Mouse (Mus musculus) retina, embryonic 14.5 days (tissue): ENCODE results near the gene Pacsin1.
A peak's percentile ranks its signal among the peaks of the same experiment; 100 is the strongest.
"Not testable (repeated sequence)": the region's sequence is repeated elsewhere in the genome, so short reads cannot be mapped to it uniquely, and the experiment has no call there.

Experiments
- DNase-seq: peaks from one replicate; pipeline ENCODE4 v3.0.0-alpha.2; 2015; ENCODE audit warnings: low spot score

Gene Pacsin1

DNA sequence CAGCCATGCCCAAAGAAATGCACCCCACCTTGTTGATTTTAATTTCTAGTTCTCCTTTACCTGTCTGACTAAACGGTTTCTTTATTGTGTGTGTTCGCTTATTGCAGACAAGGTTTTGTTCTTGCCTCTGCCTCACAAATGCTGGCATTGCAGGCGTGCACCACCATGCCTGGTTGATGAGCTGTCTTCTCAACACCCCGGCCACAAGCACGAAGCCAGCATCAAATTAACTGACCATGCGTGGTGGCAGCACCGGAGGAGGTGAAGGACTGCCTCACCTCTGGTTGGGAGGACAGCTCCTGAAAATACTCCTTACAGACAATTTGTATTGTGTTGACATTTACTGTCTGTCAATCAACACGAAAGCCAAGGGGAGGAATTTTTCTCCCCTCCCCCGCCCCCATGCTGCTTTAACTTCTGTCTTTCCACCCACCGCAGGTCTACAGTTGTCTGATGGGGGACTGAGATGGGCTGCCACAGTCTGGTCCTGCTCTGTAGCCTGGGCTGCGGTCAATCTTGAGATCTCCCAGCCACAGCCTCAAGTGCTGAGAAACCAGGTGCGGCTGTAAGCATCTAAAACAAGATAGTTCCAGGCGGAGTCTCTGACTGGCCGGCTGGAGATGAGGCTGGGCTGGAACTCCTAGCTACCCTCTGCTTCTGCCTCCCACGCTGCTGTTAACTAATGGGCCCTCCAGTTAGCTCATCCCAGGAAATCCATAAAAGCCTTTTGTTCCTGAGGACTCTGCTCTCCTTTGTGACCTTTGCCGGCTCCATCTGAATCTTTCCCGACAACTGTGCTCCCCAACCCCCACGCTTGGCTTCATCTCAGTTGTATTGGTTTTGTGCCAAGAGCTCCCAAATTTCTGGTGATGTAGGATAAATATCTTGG lies 18.9 kb upstream of the Pacsin1 start, which contains the start of gene Rps10:
Rps10 (minus strand) TSS at position 538 of the 889 bp plus-strand sequence.
- DNase-seq: no peak

GRCm38 (mm10) chr17:27637333-27637732 lies 18.0 kb upstream of the Pacsin1 start:
- no peak for DNase-seq

GRCm38 (mm10) chr17:27638921-27639332 lies 16.4 kb upstream of the Pacsin1 start:
- no peak for DNase-seq

DNA sequence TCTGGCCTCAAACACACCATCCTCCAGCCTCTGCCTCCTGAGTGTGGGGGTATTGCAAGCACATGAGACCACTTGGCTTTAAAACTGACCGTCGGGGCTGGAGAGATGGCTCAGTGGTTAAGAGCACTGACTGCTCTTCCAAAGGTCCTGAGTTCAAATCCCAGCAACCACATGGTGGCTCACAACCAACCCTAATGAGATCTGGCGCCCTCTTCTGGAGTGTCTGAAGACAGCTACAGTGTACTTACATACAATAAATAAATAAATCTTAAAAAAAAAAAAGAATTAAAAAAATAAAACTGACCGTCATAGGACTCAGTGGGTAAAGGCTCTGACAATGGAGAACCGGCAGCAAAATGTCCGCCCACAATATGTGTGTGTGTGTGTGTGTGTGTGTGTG lies 15.5 kb upstream of the Pacsin1 start:
- DNase-seq: not testable (repeated sequence)

DNA sequence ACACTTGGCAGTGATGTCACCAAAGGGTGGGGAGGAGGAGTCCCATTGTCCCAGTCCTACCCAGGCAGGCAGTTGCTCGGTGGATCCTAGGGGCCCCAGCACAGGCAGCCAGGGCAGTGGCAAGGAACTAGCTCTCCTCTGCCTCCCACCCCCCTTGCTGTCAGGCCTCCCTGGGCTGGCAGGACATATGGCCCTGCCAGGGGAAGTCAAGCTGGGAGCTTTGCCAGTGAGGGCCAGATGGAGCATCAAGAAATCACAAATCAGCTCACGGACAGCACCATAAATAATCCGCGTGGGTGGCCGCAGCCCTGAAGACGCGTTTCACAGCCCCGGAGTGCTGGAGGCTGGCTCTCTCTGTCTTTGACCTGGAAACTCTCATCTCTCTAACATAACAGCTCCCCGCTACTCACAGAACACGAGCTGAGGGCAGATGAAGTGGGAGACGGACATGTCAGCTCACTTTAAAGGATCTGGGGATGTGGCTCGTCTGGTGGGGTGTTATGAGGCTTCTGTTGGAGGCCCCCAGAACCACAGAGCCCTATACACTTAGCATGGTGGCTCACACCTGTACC lies 12.7 kb upstream of the Pacsin1 start:
- peak; percentile 77 for DNase-seq

DNA sequence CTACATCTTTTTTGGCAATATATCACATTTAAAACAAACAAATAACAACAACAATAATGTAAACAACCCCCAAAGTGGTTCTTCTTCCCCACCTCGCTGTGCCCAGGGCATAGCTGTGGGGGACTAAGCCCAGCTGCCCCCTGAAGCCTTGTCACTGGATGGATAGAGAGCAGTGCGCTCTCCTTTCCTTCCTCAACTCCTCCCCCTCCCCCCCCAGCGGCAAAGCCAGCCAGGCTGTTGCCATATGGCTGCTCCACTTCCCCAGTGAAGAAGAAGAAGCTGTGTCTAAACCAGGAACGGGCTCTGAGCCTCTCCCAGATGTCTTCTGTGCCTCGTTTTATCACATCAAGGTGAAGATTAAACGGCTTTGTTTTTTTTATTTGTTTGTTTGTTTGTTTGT lies 12.2 kb upstream of the Pacsin1 start:
- peak; percentile 62 for DNase-seq

- no peak for DNase-seq
Measured at GRCm38 (mm10) chr17:27643756-27644155, 11.6 kb upstream of the Pacsin1 start.

DNA sequence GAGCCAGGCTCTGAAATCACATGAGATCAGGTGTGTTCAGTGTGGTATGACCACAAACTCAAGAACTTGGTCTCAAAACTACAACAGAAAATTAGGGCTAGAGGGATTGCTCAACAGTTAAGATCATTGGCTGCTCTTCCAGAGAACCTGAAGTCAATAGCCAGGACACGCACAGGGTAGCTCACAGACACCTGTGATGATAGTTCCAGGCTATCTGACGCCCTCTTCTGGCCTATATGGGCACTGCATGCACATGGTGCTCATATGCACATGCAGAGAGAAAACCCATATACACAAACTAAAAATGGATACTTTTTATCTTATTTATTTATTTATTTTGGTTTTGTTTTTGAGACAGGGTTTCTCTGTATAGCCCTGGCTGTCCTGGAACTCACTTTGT lies 10.7 kb upstream of the Pacsin1 start:
- DNase-seq: no peak

DNA sequence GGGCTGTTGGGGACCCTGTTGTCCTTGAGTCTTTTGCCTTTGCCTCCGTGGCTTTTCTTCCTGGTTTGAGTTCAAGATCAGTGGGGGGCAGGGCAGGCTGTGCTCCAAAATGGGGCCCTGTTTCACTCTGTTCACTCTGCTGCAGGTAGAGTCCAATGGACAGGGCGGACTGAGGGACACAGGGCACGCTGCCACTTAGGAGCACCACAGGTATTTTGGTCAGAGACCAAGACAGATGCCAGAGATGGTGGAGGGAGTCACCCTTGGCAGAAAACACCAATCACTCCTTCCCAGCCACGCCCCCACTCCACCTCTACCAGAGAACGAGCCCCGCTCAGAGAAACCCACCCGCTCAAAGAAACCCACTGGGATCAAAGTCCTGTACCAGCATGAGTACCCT lies 9.5 kb upstream of the Pacsin1 start:
- no peak for DNase-seq

GRCm38 (mm10) chr17:27650160-27650559 lies 5.1 kb upstream of the Pacsin1 start:
- DNase-seq: peak; percentile 81

- no peak for DNase-seq
Measured at GRCm38 (mm10) chr17:27650586-27650985, 4.7 kb upstream of the Pacsin1 start.

DNA sequence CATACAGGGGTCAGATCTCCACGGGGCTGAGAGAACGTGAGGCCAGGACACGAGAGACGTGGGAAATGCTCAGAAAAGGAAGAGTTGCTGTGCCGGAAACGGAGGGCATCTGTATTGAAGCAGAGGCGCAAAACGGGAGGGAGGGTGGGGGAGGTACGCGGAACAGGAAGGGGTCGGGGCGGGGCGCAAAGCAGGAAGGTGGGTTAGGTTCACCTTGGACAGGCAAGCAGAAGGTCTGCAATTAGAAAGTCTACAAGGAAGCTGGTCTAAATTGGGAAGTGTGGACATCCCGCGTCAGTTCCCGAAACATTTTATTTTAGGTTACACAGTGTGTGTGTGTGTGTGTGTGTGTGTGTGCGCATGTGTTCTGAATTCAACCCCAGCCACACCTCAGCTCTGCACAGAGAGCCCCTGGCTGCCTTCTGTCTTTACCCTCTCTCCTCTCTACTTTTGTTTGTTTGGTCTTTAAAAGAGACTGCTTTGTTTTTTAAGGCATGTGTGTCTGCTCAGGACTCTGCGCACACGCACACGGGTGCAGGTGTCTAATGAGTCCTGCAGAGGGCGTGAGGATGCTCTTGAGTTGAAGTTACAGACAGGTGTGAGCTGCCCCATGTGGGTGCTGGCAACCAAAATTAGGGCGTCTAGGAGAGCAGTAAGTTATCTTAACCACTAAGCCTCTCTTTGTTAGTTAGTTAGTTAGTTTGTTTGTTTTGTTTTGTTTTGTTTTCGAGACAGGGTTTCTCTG lies 3.1 kb upstream of the Pacsin1 start:
- DNase-seq: no peak

DNA sequence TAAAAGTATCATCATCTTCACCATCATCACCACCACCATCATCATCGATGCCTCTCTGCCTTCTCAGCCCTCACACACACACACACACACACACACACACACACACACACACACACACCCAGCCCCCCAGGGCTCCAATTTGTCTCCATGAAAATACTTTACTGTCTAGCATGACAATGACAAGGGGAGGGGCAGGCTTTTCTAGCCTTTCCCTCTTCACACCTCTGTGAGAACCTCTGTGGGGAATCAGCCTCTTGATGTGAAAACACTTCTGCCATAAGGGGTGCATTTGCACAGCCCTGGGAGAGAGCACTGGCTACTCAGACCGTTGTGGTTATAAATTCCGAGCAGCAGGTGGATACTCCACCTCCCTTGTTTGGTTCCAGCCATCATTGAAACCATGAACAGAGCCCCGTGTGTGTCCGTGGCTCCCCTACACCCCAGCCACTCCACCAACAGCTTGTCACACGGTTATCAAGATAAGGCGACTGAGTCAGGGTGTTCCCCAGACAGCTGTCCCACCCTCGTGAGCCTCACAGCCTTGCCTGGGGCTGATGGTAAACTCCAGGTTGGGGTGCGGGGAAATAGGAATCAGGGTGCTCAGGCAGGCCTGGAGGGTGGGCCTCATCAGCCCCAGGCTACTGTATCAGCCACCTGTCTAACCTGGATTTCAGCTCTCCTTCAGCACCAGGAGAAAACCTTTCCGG lies 1.9 kb upstream of the Pacsin1 start:
- DNase-seq: no peak

- DNase-seq: no peak
Measured at GRCm38 (mm10) chr17:27656011-27656399, 696 bp downstream of the Pacsin1 start.

GRCm38 (mm10) chr17:27656414-27656813 lies 1.1 kb downstream of the Pacsin1 start:
- no peak for DNase-seq

GRCm38 (mm10) chr17:27657123-27657522 lies 1.8 kb downstream of the Pacsin1 start:
- DNase-seq: no peak

GRCm38 (mm10) chr17:27658767-27659166 lies 3.5 kb downstream of the Pacsin1 start:
- no peak for DNase-seq

GRCm38 (mm10) chr17:27671720-27672119 lies 16.4 kb downstream of the Pacsin1 start:
- no peak for DNase-seq

DNA sequence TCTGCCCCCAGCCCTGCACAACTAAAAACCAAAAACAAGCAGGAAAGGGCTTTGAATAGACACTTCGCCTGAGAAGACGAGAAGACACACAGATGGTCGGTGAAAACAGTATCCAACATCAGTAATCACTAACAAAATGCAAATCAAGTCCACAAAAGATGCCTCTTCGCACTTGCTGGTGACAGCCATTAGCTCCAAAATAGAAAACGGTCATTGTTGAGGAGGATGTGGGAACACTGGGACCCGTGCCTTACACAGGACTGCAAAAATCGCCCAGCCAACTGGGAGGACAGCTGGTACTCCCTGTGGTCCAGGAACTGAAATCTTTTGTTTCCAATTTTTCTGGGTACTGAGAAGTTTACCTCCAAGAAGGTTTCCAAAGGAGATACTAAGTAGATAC lies 18.6 kb downstream of the Pacsin1 start:
- DNase-seq: no peak

GRCm38 (mm10) chr17:27675453-27675852 lies 20.1 kb downstream of the Pacsin1 start:
- no peak for DNase-seq

- DNase-seq: no peak
Measured at GRCm38 (mm10) chr17:27676270-27676669, 21.0 kb downstream of the Pacsin1 start.

- no peak for DNase-seq
Measured at GRCm38 (mm10) chr17:27677756-27678155, 22.4 kb downstream of the Pacsin1 start.
